Mouse (Mus musculus) midbrain, embryonic 15.5 days (tissue): ENCODE measurements around the gene Eln. TPM values are rescaled to one million over a fixed set of nuclear protein-coding genes. Genes with fewer than 3 reads are reported as not detected.

Experiments used
- ATAC-seq: fragments of 200-750 bp; cut with Nextera tagmentation; replicated peaks from 2 replicates; pipeline ENCODE4 v1.8.0; 2017; ENCODE audit warnings: moderate TSS enrichment
- H3K27ac ChIP-seq: fragments of 300-500 bp; sonication (generic); 2 replicates; pipeline ENCODE4 v1.5.1; 2015; ENCODE audit warnings: mild to moderate bottlenecking, inconsistent platforms
- H3K27me3 ChIP-seq: fragments of 300-500 bp; sonication (generic); replicated peaks from 2 replicates; pipeline ENCODE4 v1.6.1; 2015; ENCODE audit warnings: inconsistent platforms
- H3K36me3 ChIP-seq: fragments of 300-500 bp; sonication (generic); replicated peaks from 2 replicates; pipeline ENCODE4 v1.6.1; 2015; ENCODE audit warnings: inconsistent platforms
- H3K4me1 ChIP-seq: fragments of 300-500 bp; sonication (generic); 2 replicates; pipeline ENCODE4 v1.6.1; 2015; ENCODE audit warnings: inconsistent platforms
- H3K4me2 ChIP-seq: fragments of 300-500 bp; sonication (generic); 2 replicates; pipeline ENCODE4 v1.6.1; 2015; ENCODE audit warnings: inconsistent platforms, mild to moderate bottlenecking, moderate library complexity
- H3K4me3 ChIP-seq: fragments of 300-500 bp; sonication (generic); 2 replicates; pipeline ENCODE4 v1.5.1; 2015; ENCODE audit warnings: mild to moderate bottlenecking, inconsistent platforms
- H3K9ac ChIP-seq: fragments of 300-500 bp; sonication (generic); 2 replicates; pipeline ENCODE4 v1.6.1; 2015; ENCODE audit warnings: mild to moderate bottlenecking, inconsistent platforms
- H3K9me3 ChIP-seq: fragments of 300-500 bp; sonication (generic); 2 replicates; pipeline ENCODE4 v1.6.1; 2016; ENCODE audit warnings: inconsistent platforms
- WGBS: fragments of 180-500 bp; shearing (Covaris S2); methylation state at CpG from one replicate; pipeline ENCODE4 v1.1.7; 2015; ENCODE audit warnings: mixed read lengths; 5-methylcytosine and 5-hydroxymethylcytosine counted together
- polyA plus RNA-seq: library from polyadenylated mRNA; unstranded; fragments of >200 nt; fragmentation: Nextera tagmentation; extraction: Ambion mirVana; gene quantifications from 2 replicates; pipeline ENCODE4 v1.2.1, GENCODE M21; 2015

Eln gene
- polyA plus RNA-seq, 1 experiment from 2014 or later, result 8.7 TPM

DNA sequence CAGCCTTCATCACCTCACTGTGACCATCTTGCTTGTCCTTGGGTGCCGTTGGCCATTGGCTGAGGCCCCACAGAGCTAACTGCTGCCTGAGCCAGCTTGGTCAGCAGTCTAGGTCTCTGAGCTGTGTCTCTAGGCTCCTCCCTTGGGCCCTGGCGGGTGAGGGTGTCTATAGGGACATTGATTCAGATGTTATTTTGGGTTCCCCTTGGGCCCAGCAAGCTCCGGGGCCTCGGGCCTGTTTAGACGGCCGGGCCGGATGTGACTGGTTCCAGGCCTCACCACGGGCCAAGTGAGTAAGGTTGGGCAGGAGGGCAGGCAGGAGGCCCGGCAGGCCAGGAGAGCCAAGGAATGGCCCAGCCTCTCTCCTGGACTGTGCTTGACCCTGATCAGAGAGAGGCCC lies 16.2 kb upstream of the Eln start:
- Histone ChIP-seq H3K27me3 (no peaks in the 10 kb centered on the region), H3K4me3 (no peak overlapping the region), H3K36me3 (no peaks in the 10 kb centered on the region), H3K4me1 (no peaks in the 10 kb centered on the region), H3K27ac (no peak overlapping the region), H3K9ac (no peak overlapping the region), H3K4me2 (no peak overlapping the region), H3K9me3 (no peaks in the 10 kb centered on the region)
- 90% methylated on average over 9 of the region's 9 CpGs for WGBS
- no peak for ATAC-seq

DNA sequence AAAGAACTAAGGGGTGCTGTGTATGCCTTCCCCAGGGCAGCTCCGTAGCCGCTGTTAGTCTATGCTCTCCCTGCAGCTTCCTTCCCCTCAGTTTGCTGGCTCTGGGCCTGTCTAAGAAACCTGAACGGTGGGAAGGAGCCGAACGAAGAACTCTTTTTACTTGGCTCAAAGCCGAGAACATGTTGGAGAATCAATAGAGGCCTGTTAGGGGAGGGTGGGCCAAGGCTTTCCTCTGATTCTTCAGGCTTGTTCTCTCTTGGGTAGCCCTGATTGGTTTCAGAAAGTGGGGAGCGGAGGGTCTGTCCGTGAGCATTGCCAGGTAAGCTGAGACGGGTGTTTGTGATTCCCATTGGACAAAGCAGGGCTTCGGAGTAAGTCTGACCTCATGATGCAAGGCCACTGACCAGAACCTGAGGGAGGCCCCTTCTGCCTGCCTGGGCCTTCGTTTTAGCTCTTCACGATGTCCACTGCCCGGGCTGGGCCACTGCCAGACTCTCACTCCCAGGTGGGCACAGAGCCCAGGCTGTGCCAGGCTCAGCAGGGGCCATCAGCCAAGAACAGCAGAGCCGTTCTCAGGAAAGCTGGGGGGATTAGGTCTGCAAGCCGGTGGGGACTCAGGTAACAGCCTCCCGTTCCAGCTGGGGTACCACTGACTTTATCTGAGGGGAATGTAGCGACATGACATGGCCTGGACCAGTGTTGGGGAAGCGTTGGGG lies 14.4 kb upstream of the Eln start:
- WGBS, result 73% methylated on average over 18 of the region's 18 CpGs
- no peak for ATAC-seq
- Histone ChIP-seq H3K27me3 (no peaks in the 10 kb centered on the region), H3K9me3 (no peaks in the 10 kb centered on the region), H3K4me3 (no peak overlapping the region), H3K4me2 (no peak overlapping the region), H3K27ac (no peak overlapping the region), H3K9ac (no peak overlapping the region), H3K4me1 (no peaks in the 10 kb centered on the region), H3K36me3 (no peaks in the 10 kb centered on the region)

DNA sequence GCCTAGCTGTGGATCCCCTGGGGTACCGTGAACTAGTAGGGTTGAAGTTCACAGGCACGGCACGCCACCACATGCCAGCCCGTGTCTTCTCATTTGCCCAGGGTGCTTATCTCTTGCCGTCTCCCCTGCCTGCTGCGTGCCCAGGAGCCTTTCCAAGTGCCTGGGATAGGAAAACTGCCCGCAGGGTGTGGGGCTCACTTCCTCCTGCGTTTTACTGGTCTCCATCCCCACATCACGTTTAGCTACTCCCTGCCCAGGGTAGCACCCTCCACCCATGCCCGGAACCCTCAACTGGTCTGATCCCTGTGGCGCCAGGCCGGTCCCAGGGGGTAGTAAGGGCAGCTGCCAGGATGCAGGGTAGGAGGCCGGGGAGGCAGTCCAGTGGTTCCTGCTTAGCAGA lies 8.9 kb upstream of the Eln start:
- Histone ChIP-seq H3K9ac (no peak overlapping the region), H3K4me1 (no peaks in the 10 kb centered on the region), H3K4me2 (no peak overlapping the region), H3K9me3 (no peaks in the 10 kb centered on the region), H3K36me3 (no peaks in the 10 kb centered on the region), H3K27me3 (no peaks in the 10 kb centered on the region), H3K4me3 (no peak overlapping the region), H3K27ac (no peak overlapping the region)
- WGBS, result 33% methylated on average over 13 of the region's 13 CpGs
- ATAC-seq, result no peak

DNA sequence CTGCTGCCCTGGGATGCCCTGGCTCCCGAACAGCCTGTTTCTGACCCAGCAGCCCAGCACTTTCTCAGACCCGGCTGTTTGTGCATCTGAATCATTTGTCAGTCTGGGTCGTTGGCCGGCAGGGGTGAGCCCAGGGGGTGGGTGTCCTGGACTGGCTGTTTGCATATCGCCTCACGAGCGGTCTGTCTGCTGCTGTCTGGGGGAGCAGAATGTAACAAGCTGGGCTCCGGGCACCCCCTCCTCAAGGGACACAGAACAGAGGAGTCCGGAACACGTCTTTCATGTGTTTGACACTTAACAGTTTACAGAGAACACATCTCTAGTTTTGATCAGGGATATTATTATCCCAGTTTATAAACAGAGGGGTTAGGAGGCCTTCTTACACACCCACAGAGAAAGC lies 7.0 kb upstream of the Eln start:
- 65% methylated on average over 10 of the region's 10 CpGs for WGBS
- Histone ChIP-seq H3K27ac (no peak overlapping the region), H3K36me3 (no peaks in the 10 kb centered on the region), H3K27me3 (no peaks in the 10 kb centered on the region), H3K9ac (no peak overlapping the region), H3K4me1 (no peaks in the 10 kb centered on the region), H3K4me2 (no peak overlapping the region), H3K4me3 (no peak overlapping the region), H3K9me3 (no peaks in the 10 kb centered on the region)
- ATAC-seq, result no peak

DNA sequence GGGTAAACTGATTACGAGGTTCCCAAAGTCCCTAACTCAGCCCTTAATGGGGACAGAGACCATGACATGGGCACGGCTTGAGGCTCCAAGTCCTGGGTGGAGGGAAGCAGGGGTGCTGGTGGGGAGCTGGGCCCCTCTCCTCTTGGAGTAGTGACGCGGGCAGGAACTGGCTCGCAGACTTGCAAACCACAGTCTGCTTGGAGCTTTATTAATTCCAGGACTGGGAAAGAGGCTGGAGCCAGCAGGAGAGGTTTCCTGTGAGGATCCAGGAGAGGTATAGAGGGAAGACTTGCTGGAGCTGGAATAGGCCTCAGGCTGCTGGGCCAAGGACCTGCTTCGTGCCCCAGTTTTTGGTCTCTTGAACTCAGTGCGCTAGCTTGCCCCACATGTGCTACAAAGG lies 3.3 kb upstream of the Eln start:
- Histone ChIP-seq H3K9ac (no peak overlapping the region), H3K9me3 (no peaks in the 10 kb centered on the region), H3K27me3 (no peaks in the 10 kb centered on the region), H3K4me3 (no peak overlapping the region), H3K4me1 (peaks cover 8% of the 10 kb centered on the region), H3K36me3 (no peaks in the 10 kb centered on the region), H3K27ac (no peak overlapping the region), H3K4me2 (no peak overlapping the region)
- no peak for ATAC-seq
- 90% methylated on average over 7 of the region's 7 CpGs for WGBS

DNA sequence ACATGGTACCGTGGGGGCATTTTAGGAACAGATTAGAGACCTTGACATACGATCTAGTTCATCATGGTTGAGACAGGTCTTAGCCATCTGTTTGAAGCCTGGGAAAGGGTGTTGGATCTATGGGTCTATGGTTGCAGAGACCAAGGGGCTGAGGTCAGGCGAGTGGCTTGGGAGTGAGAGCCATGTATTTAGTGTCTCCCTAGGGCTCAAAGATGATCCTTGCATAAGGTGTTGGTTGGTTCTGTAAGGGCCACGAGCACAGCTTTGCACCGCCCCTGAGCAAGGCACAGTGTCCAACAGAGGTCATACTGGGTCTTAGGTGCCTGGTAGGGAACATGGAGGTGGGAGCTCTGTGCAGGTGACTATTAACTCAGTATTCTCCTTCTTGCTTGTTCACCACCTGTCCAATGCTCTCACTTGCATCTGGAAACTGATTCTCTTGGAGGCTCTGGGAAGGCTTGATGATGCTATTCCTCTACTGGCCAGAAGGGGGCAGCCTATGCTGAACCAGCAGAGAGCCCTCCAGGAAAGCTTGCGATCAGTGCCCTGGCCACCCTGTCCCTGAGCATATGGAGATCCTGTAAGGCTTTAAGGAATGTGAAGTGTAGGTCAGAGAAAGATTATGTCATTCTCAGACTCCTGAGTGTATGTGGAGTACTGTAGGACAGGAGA lies 960 bp upstream of the Eln start:
- Histone ChIP-seq H3K4me2 (peak overlapping the region; percentile 92; the same call in 1 of the 2 replicates), H3K4me1 (peaks cover 8% of the 10 kb centered on the region), H3K36me3 (no peaks in the 10 kb centered on the region), H3K9ac (no peak overlapping the region; the same call in 1 of the 2 replicates), H3K9me3 (no peaks in the 10 kb centered on the region), H3K27me3 (no peaks in the 10 kb centered on the region), H3K4me3 (peak overlapping the region; percentile 48; the same call in 1 of the 2 replicates), H3K27ac (peak overlapping the region; percentile 24; the same call in 1 of the 2 replicates)
- peak; percentile 43 for ATAC-seq
- 49% methylated on average over 6 of the region's 6 CpGs for WGBS

DNA sequence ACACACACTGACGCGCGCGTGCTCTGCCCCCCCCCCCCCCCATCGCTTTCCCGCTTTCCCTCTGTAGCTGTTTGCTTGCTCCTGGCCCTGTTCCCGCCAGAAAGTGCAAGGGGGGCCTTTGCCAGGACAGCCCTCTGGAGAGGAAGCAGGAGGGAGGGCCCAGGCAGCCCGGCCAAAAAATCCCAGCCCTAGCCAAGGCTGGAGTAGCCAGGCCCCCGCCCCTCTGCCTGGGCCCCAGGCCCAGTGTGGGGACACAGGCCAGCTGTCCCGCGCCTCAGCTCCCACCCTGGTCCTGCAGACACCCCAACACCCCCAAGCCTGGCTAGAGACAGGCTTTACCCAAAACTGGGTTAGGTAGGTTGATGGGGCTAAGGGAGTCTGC lies 380 bp upstream of the Eln start:
- 3% methylated on average over 7 of the region's 11 CpGs for WGBS
- H3K4me2 ChIP-seq, result peak overlapping the region; percentile 92
- H3K4me3 ChIP-seq, result peak overlapping the region; percentile 48
- peak; percentile 79 for ATAC-seq
- H3K36me3 ChIP-seq, result no peaks in the 10 kb centered on the region
- H3K27me3 ChIP-seq, result no peaks in the 10 kb centered on the region
- peak overlapping the region; percentile 75; the same call in 1 of the 2 replicates for H3K9ac ChIP-seq
- peaks cover 8% of the 10 kb centered on the region for H3K4me1 ChIP-seq
- H3K9me3 ChIP-seq, result no peaks in the 10 kb centered on the region
- peak overlapping the region; percentile 24; the same call in 1 of the 2 replicates for H3K27ac ChIP-seq

DNA sequence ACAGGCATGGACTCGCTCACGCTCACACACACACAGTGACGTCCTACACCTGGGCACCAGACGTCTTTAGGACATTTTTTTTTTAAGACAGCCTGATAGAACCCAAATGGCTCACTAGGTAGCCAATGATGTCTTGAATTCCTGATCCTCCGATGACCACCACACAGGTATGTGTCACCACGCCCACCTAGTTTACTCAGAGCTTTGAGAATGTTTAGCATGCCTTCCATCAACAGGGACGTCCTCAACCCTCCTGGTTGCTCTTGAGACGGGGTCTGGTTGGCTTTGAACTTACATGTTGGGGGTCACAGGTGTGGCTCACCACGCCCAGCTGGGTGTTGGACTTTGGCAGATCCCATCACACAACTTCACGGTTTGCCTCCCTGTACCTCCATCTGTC lies 922 bp downstream of the Eln start:
- no peak overlapping the region for H3K27ac ChIP-seq
- no peak overlapping the region for H3K9ac ChIP-seq
- H3K4me3 ChIP-seq, result no peak overlapping the region
- no peaks in the 10 kb centered on the region for H3K36me3 ChIP-seq
- no peak overlapping the region for H3K4me2 ChIP-seq
- H3K9me3 ChIP-seq, result no peaks in the 10 kb centered on the region
- no peak for ATAC-seq
- 88% methylated on average over 10 of the region's 10 CpGs for WGBS
- H3K27me3 ChIP-seq, result no peaks in the 10 kb centered on the region
- H3K4me1 ChIP-seq, result peaks cover 11% of the 10 kb centered on the region

DNA sequence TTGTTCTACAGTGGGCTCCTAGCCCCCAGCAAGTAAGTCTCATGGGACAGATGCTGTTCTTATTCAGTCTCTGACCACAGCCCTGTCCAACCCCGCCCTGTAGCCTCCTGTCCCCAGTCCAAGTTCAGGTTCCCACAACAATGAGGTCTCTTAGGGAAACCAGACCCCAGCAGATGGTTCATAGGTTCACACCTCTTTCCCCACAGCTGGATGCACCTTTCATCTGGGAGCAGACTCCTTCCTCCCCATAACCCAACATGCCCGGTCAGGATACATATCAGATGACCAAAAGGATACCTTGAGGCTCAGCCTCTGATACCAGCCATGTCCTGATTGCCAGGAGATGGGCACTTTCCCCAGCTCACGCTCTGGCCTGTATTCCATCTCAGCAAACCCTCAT lies 1.3 kb downstream of the Eln start:
- no peaks in the 10 kb centered on the region for H3K36me3 ChIP-seq
- WGBS, result 88% methylated on average over 3 of the region's 3 CpGs
- H3K9ac ChIP-seq, result no peak overlapping the region
- no peaks in the 10 kb centered on the region for H3K9me3 ChIP-seq
- no peak for ATAC-seq
- H3K4me2 ChIP-seq, result no peak overlapping the region
- H3K27ac ChIP-seq, result no peak overlapping the region
- peaks cover 15% of the 10 kb centered on the region for H3K4me1 ChIP-seq
- H3K4me3 ChIP-seq, result no peak overlapping the region
- H3K27me3 ChIP-seq, result no peaks in the 10 kb centered on the region

DNA sequence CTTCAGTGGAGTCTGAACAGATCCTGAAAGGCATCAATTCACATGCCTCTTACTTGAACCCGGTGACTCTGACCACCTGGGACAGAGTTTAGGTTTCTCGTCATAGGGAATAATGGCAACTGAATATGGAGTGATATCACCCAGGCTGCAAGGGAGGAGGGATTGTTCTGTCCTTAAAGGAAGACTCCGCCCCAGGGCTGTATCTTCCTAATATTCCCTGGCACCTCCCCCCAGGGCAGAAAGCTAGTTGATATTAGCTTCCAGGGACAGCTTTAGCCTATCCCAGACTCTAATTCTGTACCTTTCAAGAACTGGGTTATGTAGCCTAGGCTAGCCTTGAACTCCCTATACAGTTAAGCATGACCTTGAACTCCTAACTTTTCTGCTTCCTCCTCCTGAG lies 2.1 kb downstream of the Eln start:
- Histone ChIP-seq H3K36me3 (no peaks in the 10 kb centered on the region), H3K4me2 (no peak overlapping the region), H3K9ac (no peak overlapping the region), H3K9me3 (no peaks in the 10 kb centered on the region), H3K27ac (no peak overlapping the region), H3K27me3 (no peaks in the 10 kb centered on the region), H3K4me1 (peaks cover 22% of the 10 kb centered on the region), H3K4me3 (no peak overlapping the region)
- WGBS, result 89% methylated on average over 3 of the region's 3 CpGs
- no peak for ATAC-seq

DNA sequence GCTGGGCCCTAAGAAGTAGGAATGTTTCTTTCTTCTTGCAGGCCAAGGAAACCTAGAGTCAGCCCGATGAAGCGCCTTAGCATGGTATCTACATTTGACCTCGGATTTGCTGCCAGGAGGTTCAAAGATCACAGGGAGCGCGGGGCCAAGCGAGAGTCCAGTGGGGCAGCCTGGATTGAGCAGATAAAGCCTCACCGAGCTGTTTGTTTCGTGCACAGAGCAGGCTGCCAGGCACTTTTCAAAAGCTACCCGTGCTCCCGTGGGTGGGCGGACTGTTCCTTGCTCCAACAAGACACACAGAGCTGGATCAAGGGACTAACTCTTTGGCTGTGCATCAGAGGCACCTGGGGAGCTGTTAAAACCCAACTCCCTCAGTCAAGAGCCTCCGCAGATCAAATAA lies 3.1 kb downstream of the Eln start:
- Histone ChIP-seq H3K4me1 (peaks cover 22% of the 10 kb centered on the region), H3K9me3 (no peaks in the 10 kb centered on the region), H3K9ac (no peak overlapping the region), H3K4me2 (no peak overlapping the region), H3K36me3 (no peaks in the 10 kb centered on the region), H3K4me3 (no peak overlapping the region), H3K27ac (no peak overlapping the region), H3K27me3 (no peaks in the 10 kb centered on the region)
- no peak for ATAC-seq
- WGBS, result 42% methylated on average over 12 of the region's 12 CpGs

DNA sequence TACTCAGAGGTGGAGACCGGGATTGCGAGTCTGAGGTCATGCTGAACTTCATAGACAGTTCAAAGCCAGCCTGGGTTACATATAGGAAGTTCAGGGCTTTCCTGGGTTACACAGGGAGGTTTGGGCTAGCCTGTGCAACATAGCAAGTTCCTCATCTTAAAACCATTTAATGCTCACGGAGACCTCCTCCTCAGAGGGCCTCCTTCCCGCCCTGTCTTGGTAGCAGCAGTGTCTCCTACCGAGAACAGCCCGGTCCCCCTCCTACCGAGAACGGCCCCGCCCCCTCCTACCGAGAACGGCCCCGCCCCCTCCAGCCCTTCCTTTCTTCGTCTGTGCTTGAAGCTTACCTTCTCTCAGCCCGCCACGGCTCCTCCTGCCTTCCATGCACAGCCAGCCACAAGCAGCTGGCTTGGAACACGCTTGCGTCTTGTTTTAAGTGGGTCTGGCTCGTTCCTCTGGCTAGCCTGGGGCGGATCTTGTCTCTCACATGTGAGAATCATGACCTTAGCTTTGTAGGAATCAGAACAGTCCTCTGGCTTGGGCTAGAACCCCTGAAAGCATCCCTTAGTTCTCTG lies 4.8 kb downstream of the Eln start:
- ATAC-seq, result no peak

More for the DNA sequence above, 4.8 kb downstream of the Eln start:
- Histone ChIP-seq H3K27ac (no peak overlapping the region), H3K9ac (no peak overlapping the region), H3K4me1 (peaks cover 18% of the 10 kb centered on the region), H3K4me2 (no peak overlapping the region), H3K36me3 (no peaks in the 10 kb centered on the region), H3K4me3 (no peak overlapping the region), H3K9me3 (no peaks in the 10 kb centered on the region), H3K27me3 (no peaks in the 10 kb centered on the region)
- 10% methylated on average over 19 of the region's 19 CpGs for WGBS
